Mouse (Mus musculus): Measurements from ENCODE around the gene Ift20. TPM values are rescaled to one million over a fixed set of nuclear protein-coding genes. Genes with fewer than 3 reads are reported as not detected.

Ift20 gene
- total and polyA plus RNA-seq, 3 experiments = 37.6 to 40.6 (median 39.4) TPM

GRCm38 (mm10) chr11:78556070-78556469 is 19.9 kb downstream of the Ift20 start:
- Histone ChIP-seq H3K79me2 (replicated peaks; ENCODE audit: control insufficient read depth, insufficient read depth, low read length) (no peaks in the 10 kb centered on the region), H3K27me3 (ENCODE audit: control insufficient read depth, insufficient read depth, low read length) (no peaks in the 10 kb centered on the region), H3K4me3 (no peak overlapping the region), H3K36me3 (ENCODE audit: control insufficient read depth, insufficient read depth, low read length) (no peaks in the 10 kb centered on the region), H3K27ac (no peak overlapping the region), H3K4me1 (ENCODE audit: control insufficient read depth, insufficient read depth, low read length) (peaks cover 2% of the 10 kb centered on the region), H3K9ac (ENCODE audit: low read depth, low read length) (no peak overlapping the region)
- TF ChIP-seq EP300 (IDR thresholded peaks at IDR 0.05; ENCODE audit: insufficient read depth, low read depth, low read length) = no peak
- TF ChIP-seq CTCF (IDR thresholded peaks at IDR 0.05) = no peak
- TF ChIP-seq POLR2A (IDR thresholded peaks at IDR 0.05; ENCODE audit: insufficient read depth, low read depth, low read length) = no peak
- intact Hi-C loops (cut with DNase I) = loop anchor here (10.0 kb wide), 1 partner anchor 399 kb away; no protein-coding TSS in a partner anchor
- no peak for DNase-seq
- 68% methylated on average over 4 of the region's 4 CpGs for WGBS

- peaks cover 2% of the 10 kb centered on the region for H3K4me1 ChIP-seq (ENCODE audit: control insufficient read depth, insufficient read depth, low read length)
- TF ChIP-seq POLR2A (IDR thresholded peaks at IDR 0.05; ENCODE audit: insufficient read depth, low read depth, low read length) (no peak), EP300 (IDR thresholded peaks at IDR 0.05; ENCODE audit: insufficient read depth, low read depth, low read length) (no peak), CTCF (IDR thresholded peaks at IDR 0.05) (peak; percentile 50)
- no peaks in the 10 kb centered on the region for H3K27me3 ChIP-seq (ENCODE audit: control insufficient read depth, insufficient read depth, low read length)
- no peak for DNase-seq
- H3K79me2 ChIP-seq (replicated peaks; ENCODE audit: control insufficient read depth, insufficient read depth, low read length) = no peaks in the 10 kb centered on the region
- 66% methylated on average over 8 of the region's 8 CpGs for WGBS
- H3K9ac ChIP-seq (ENCODE audit: low read depth, low read length) = no peak overlapping the region
- H3K36me3 ChIP-seq (ENCODE audit: control insufficient read depth, insufficient read depth, low read length) = no peaks in the 10 kb centered on the region
- intact Hi-C loops (cut with DNase I) = loop anchor here (10.0 kb wide), 1 partner anchor 398 kb away; no protein-coding TSS in a partner anchor
- H3K4me3 ChIP-seq = no peak overlapping the region
- no peak overlapping the region for H3K27ac ChIP-seq
These were observed 21.1 kb downstream of the Ift20 start for GRCm38 (mm10) chr11:78557241-78557640.

- Histone ChIP-seq H3K9ac (ENCODE audit: low read depth, low read length) (no peak overlapping the region), H3K27me3 (ENCODE audit: control insufficient read depth, insufficient read depth, low read length) (no peaks in the 10 kb centered on the region), H3K36me3 (ENCODE audit: control insufficient read depth, insufficient read depth, low read length) (no peaks in the 10 kb centered on the region), H3K79me2 (replicated peaks; ENCODE audit: control insufficient read depth, insufficient read depth, low read length) (no peaks in the 10 kb centered on the region), H3K27ac (no peak overlapping the region), H3K4me1 (ENCODE audit: control insufficient read depth, insufficient read depth, low read length) (peaks cover 2% of the 10 kb centered on the region), H3K4me3 (no peak overlapping the region)
- DNase-seq = peak; percentile 53 to 62
- TF ChIP-seq POLR2A (IDR thresholded peaks at IDR 0.05; ENCODE audit: insufficient read depth, low read depth, low read length) (no peak), CTCF (IDR thresholded peaks at IDR 0.05) (peak; percentile 91), EP300 (IDR thresholded peaks at IDR 0.05; ENCODE audit: insufficient read depth, low read depth, low read length) (peak; percentile 85)
- 6% methylated on average over 4 of the region's 4 CpGs for WGBS
- intact Hi-C loops (cut with DNase I) = loop anchor here (2.0 to 10.0 kb wide), 3 partner anchors 134 to 362 kb away; partner anchors contain the start of gene Nlk
These were observed 24.3 kb downstream of the Ift20 start for GRCm38 (mm10) chr11:78560447-78560846.

- peak overlapping the region; percentile 83 for H3K27ac ChIP-seq
- H3K79me2 ChIP-seq (replicated peaks; ENCODE audit: control insufficient read depth, insufficient read depth, low read length) = no peaks in the 10 kb centered on the region
- peaks cover 8% of the 10 kb centered on the region for H3K4me1 ChIP-seq (ENCODE audit: control insufficient read depth, insufficient read depth, low read length)
- H3K4me3 ChIP-seq = peak overlapping the region; percentile 30; the same call in 1 of the 2 replicates
- 7% methylated on average over 6 of the region's 6 CpGs for WGBS
- peak; percentile 38 to 55 for DNase-seq
- peak overlapping the region; percentile 6 for H3K9ac ChIP-seq (ENCODE audit: low read depth, low read length)
- intact Hi-C loops (cut with DNase I) = loop anchor here (5.0 to 10.0 kb wide), 2 partner anchors 56 to 128 kb away; partner anchors contain the start of gene Nlk
- peak; percentile 48; the same call in 1 of the 2 replicates for TF ChIP-seq POLR2A (IDR thresholded peaks at IDR 0.05; ENCODE audit: insufficient read depth, low read depth, low read length)
- no peak for TF ChIP-seq CTCF (IDR thresholded peaks at IDR 0.05)
- H3K36me3 ChIP-seq (ENCODE audit: control insufficient read depth, insufficient read depth, low read length) = peaks cover 7% of the 10 kb centered on the region
- no peaks in the 10 kb centered on the region for H3K27me3 ChIP-seq (ENCODE audit: control insufficient read depth, insufficient read depth, low read length)
These were observed 30.6 kb downstream of the Ift20 start for GRCm38 (mm10) chr11:78566775-78567174.

GRCm38 (mm10) chr11:78567614-78568013 is 31.5 kb downstream of the Ift20 start:
- H3K27ac ChIP-seq = peak overlapping the region; percentile 83; the same call in 1 of the 2 replicates
- intact Hi-C loops (cut with DNase I) = loop anchor here (5.0 to 10.0 kb wide), 2 partner anchors 55 to 127 kb away; partner anchors contain the start of gene Nlk
- H3K79me2 ChIP-seq (replicated peaks; ENCODE audit: control insufficient read depth, insufficient read depth, low read length) = no peaks in the 10 kb centered on the region
- H3K36me3 ChIP-seq (ENCODE audit: control insufficient read depth, insufficient read depth, low read length) = peaks cover 7% of the 10 kb centered on the region
- no peaks in the 10 kb centered on the region for H3K27me3 ChIP-seq (ENCODE audit: control insufficient read depth, insufficient read depth, low read length)
- no peak for DNase-seq
- no peak for TF ChIP-seq CTCF (IDR thresholded peaks at IDR 0.05)
- TF ChIP-seq EP300 (IDR thresholded peaks at IDR 0.05; ENCODE audit: insufficient read depth, low read depth, low read length) = no peak
- TF ChIP-seq POLR2A (IDR thresholded peaks at IDR 0.05; ENCODE audit: insufficient read depth, low read depth, low read length) = no peak
- WGBS = 86% methylated on average over 6 of the region's 6 CpGs
- peaks cover 8% of the 10 kb centered on the region for H3K4me1 ChIP-seq (ENCODE audit: control insufficient read depth, insufficient read depth, low read length)
- no peak overlapping the region for H3K9ac ChIP-seq (ENCODE audit: low read depth, low read length)
- H3K4me3 ChIP-seq = no peak overlapping the region

GRCm38 (mm10) chr11:78568827-78569226 is 32.7 kb downstream of the Ift20 start:
- intact Hi-C loops (cut with DNase I) = loop anchor here (5.0 to 10.0 kb wide), 2 partner anchors 53 to 126 kb away; partner anchors contain the start of gene Nlk

More at GRCm38 (mm10) chr11:78568827-78569226, 32.7 kb downstream of the Ift20 start:
- no peak for DNase-seq
- no peak overlapping the region for H3K4me3 ChIP-seq
- no peaks in the 10 kb centered on the region for H3K79me2 ChIP-seq (replicated peaks; ENCODE audit: control insufficient read depth, insufficient read depth, low read length)
- no peak overlapping the region for H3K27ac ChIP-seq
- H3K9ac ChIP-seq (ENCODE audit: low read depth, low read length) = no peak overlapping the region
- H3K36me3 ChIP-seq (ENCODE audit: control insufficient read depth, insufficient read depth, low read length) = peaks cover 7% of the 10 kb centered on the region
- no peaks in the 10 kb centered on the region for H3K27me3 ChIP-seq (ENCODE audit: control insufficient read depth, insufficient read depth, low read length)
- TF ChIP-seq CTCF (IDR thresholded peaks at IDR 0.05) = no peak
- TF ChIP-seq EP300 (IDR thresholded peaks at IDR 0.05; ENCODE audit: insufficient read depth, low read depth, low read length) = no peak
- no peak for TF ChIP-seq POLR2A (IDR thresholded peaks at IDR 0.05; ENCODE audit: insufficient read depth, low read depth, low read length)
- peaks cover 8% of the 10 kb centered on the region for H3K4me1 ChIP-seq (ENCODE audit: control insufficient read depth, insufficient read depth, low read length)
- WGBS = 82% methylated on average over 10 of the region's 10 CpGs

Data from heart, adult 2 months (tissue).